In the genomic region with DNA sequence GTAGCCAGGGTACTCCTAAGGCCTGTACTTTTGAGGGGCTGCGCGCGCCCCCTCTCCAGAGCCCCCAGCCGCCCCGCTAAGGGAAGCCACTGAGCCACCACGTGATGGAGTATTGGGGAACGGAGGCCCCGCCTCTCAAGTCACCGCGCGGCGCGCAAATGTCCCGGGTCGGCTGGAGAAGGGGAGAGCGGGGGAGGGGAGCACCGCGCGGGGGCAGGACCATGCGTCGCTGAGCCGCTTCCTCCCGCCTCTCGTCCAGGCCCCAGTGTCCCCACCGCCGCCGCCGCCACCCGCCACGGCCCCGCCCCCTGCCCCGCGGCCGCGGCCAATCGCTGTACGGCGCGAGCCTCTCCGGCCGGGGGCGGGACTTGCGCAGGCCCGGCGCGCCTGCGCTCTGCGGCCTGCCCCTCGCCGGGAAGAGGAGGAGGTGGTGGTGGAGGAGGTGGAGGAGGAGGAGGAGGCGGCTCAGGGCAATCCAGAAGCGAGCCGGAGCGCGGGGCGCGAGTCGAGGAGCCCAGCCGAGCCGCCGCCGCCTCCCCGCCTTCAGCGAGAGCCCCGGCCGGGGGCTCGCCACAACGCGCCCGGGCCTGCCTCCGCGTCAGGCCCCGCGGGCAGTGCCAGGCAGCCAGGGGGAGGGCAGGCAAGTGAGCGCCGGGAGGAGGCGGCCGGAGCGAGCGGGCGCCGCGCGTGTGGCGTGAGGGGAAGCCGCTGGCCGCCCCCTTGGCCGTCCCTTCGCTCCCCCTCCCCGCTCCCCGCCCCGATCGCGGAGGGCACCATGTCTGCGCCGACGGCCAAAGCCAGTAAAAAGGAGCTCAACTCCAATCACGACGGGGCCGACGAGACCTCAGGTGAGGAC, we compare ENCODE assay signal across 8 mouse cellular contexts. TPM values are rescaled to one million over a fixed set of nuclear protein-coding genes. Genes with fewer than 3 reads are reported as not detected.
DNase-seq lines count a peak whose midpoint lies in the region; ATAC-seq lines count a peak whose summit lies in the region.

No protein-coding gene starts in this region.

- WGBS in intestine, embryonic 16.5 days, result 0% methylated on average over 62 of the region's 101 CpGs
- under 1% methylated on average over 78 of the region's 101 CpGs for WGBS in midbrain, embryonic 10.5 days

- peak overlapping the region; percentile 99 for H3K27ac ChIP-seq in intestine, embryonic 16.5 days (ENCODE audit: low read length)
- peak overlapping the region; percentile 100 for H3K27ac ChIP-seq in midbrain, embryonic 10.5 days (replicated peaks)

- peak overlapping the region; percentile 97 for H3K4me3 ChIP-seq in intestine, embryonic 16.5 days (ENCODE audit: low read length)
- peak overlapping the region; percentile 100 for H3K4me3 ChIP-seq in midbrain, embryonic 10.5 days

- peak; percentile 96 for DNase-seq in adrenal gland, adult 8-10 months
- peak; percentile 94 for DNase-seq in embryo, embryonic 11.5 days (ENCODE audit: low read depth, low spot score)
- peak; percentile 89 to 95 for DNase-seq in gastrocnemius, postnatal 36 days
- DNase-seq in left cerebral cortex, postnatal 36 days (ENCODE audit: low spot score in 2 of 2), result peak; percentile 91 to 96
- peak; percentile 98 for DNase-seq in midbrain, embryonic 10.5 days (ENCODE audit: low spot score)
- DNase-seq in right cerebral cortex, postnatal 36 days (ENCODE audit: low spot score in 2 of 2), result peak; percentile 86 to 89
- peak; percentile 94 to 97 for DNase-seq in urinary bladder, postnatal 4 days (ENCODE audit: low spot score in 2 of 2)

- H3K36me3 ChIP-seq in intestine, embryonic 16.5 days (ENCODE audit: control insufficient read depth, insufficient read depth, low read length), result 0 out of 2 replicates have a peak, but pooled peaks cover 2% of the 10 kb centered on the region
- H3K36me3 ChIP-seq in midbrain, embryonic 10.5 days, result peaks cover 34% of the 10 kb centered on the region

- H3K4me1 ChIP-seq in intestine, embryonic 16.5 days (ENCODE audit: control insufficient read depth, insufficient read depth, low read length), result peaks cover 24% of the 10 kb centered on the region; the same call in 1 of the 2 replicates
- peaks cover 55% of the 10 kb centered on the region for H3K4me1 ChIP-seq in midbrain, embryonic 10.5 days

- peak overlapping the region; percentile 98 for H3K9ac ChIP-seq in intestine, embryonic 16.5 days (ENCODE audit: low read depth, low read length)

- no peaks in the 10 kb centered on the region for H3K27me3 ChIP-seq in intestine, embryonic 16.5 days (replicated peaks; ENCODE audit: control insufficient read depth, insufficient read depth, low read length)
- no peaks in the 10 kb centered on the region for H3K27me3 ChIP-seq in midbrain, embryonic 10.5 days (ENCODE audit: low read depth, poor library complexity, severe bottlenecking)

- H3K9me3 ChIP-seq in intestine, embryonic 16.5 days (ENCODE audit: control insufficient read depth, low read length), result no peaks in the 10 kb centered on the region
- no peaks in the 10 kb centered on the region for H3K9me3 ChIP-seq in midbrain, embryonic 10.5 days (replicated peaks)

- ATAC-seq in intestine, embryonic 16.5 days, result peak; percentile 92

- intact Hi-C loops in gastrocnemius, postnatal 36 days (cut with DNase I), result no loop called here
- intact Hi-C loops in left cerebral cortex, postnatal 36 days (cut with DNase I), result loop anchor here (1.0 to 2.0 kb wide), 2 partner anchors 18 to 59 kb away; a partner anchor contains a TSS

- peak overlapping the region; percentile 76 for H3K4me2 ChIP-seq in intestine, embryonic 16.5 days (ENCODE audit: low read depth, low read length)

RNA-seq across cellular contexts. Expression of a gene that starts 9.1 kb away (rescaled TPM):
- 100 to 1,000 TPM; 205 to 257 (median 225) TPM for total RNA-seq in adrenal gland, adult 8-10 months (2022)
- total RNA-seq in gastrocnemius, postnatal 36 days (2021), result 10 to 100 TPM; 81.3 to 93.3 TPM
- polyA plus RNA-seq in intestine, embryonic 16.5 days (2015; fragmentation: Nextera tagmentation; extraction: Ambion mirVana), result 329 and 361 TPM in 2 replicates
- 100 to 1,000 TPM; 180 to 185 TPM for total RNA-seq in left cerebral cortex, postnatal 36 days (2021)
- 777 and 858 TPM in 2 replicates for polyA plus RNA-seq in midbrain, embryonic 10.5 days (2016; fragmentation: Nextera tagmentation; extraction: Ambion mirVana)

RNA-seq across cellular contexts. Expression of a gene that starts 11.2 kb away (rescaled TPM):
- 1 to 10 TPM; 4.8 to 6.6 (median 5.8) TPM for total RNA-seq in adrenal gland, adult 8-10 months (2022)
- total RNA-seq in gastrocnemius, postnatal 36 days (2021), result 1 to 10 TPM; 2.8 to 5.1 TPM
- polyA plus RNA-seq in intestine, embryonic 16.5 days (2015; fragmentation: Nextera tagmentation; extraction: Ambion mirVana), result 10.4 and 10.8 TPM in 2 replicates
- 1 to 10 TPM; 1.1 to 2.9 TPM for total RNA-seq in left cerebral cortex, postnatal 36 days (2021)
- polyA plus RNA-seq in midbrain, embryonic 10.5 days (2016; fragmentation: Nextera tagmentation; extraction: Ambion mirVana), result 12.1 and 13.5 TPM in 2 replicates

RNA-seq across cellular contexts. Expression of a gene that starts 17.6 kb away (rescaled TPM):
- 10 to 100 TPM; 19.5 to 31.7 (median 26.6) TPM for total RNA-seq in adrenal gland, adult 8-10 months (2022)
- total RNA-seq in gastrocnemius, postnatal 36 days (2021), result 1 to 10 TPM; 3.9 to 4.1 TPM
- 19.7 and 21.9 TPM in 2 replicates for polyA plus RNA-seq in intestine, embryonic 16.5 days (2015; fragmentation: Nextera tagmentation; extraction: Ambion mirVana)
- total RNA-seq in left cerebral cortex, postnatal 36 days (2021), result 10 to 100 TPM; 38.6 to 40.8 TPM
- 26.6 and 30.5 TPM in 2 replicates for polyA plus RNA-seq in midbrain, embryonic 10.5 days (2016; fragmentation: Nextera tagmentation; extraction: Ambion mirVana)

RNA-seq across cellular contexts. Expression of a gene that starts 27.2 kb away (rescaled TPM):
- 10 to 100 TPM; 16.4 to 23.9 (median 17.6) TPM for total RNA-seq in adrenal gland, adult 8-10 months (2022)
- 1 to 10 TPM; 2.6 to 3.0 TPM for total RNA-seq in gastrocnemius, postnatal 36 days (2021)
- polyA plus RNA-seq in intestine, embryonic 16.5 days (2015; fragmentation: Nextera tagmentation; extraction: Ambion mirVana), result 79.0 and 86.2 TPM in 2 replicates
- total RNA-seq in left cerebral cortex, postnatal 36 days (2021), result 1 to 10 TPM; 7.2 to 8.6 TPM
- polyA plus RNA-seq in midbrain, embryonic 10.5 days (2016; fragmentation: Nextera tagmentation; extraction: Ambion mirVana), result 36.8 and 41.9 TPM in 2 replicates

RNA-seq across cellular contexts. Expression of a gene that starts 58.1 kb away (rescaled TPM):
- total RNA-seq in adrenal gland, adult 8-10 months (2022), result 10 to 100 TPM; 45.6 to 74.7 (median 58.5) TPM
- 10 to 100 TPM; 19.9 to 21.7 TPM for total RNA-seq in gastrocnemius, postnatal 36 days (2021)
- 3.3 and 3.7 TPM in 2 replicates for polyA plus RNA-seq in intestine, embryonic 16.5 days (2015; fragmentation: Nextera tagmentation; extraction: Ambion mirVana)
- total RNA-seq in left cerebral cortex, postnatal 36 days (2021), result 100 to 1,000 TPM; 154 to 161 TPM
- polyA plus RNA-seq in midbrain, embryonic 10.5 days (2016; fragmentation: Nextera tagmentation; extraction: Ambion mirVana), result 6.0 and 8.3 TPM in 2 replicates

Comparison
In these comparisons a context has a peak if more than half of its experiments do, and no peak if none do; other contexts are left out.
1. Peak in every context shown above with its lines: DNase-seq, ATAC-seq, H3K4me3 ChIP-seq and H3K27ac ChIP-seq.
2. RNA of a gene that starts 17.6 kb away (total RNA-seq): 38.6 to 40.8 TPM in left cerebral cortex, postnatal 36 days and 19.5 to 31.7 TPM in adrenal gland, adult 8-10 months; 3.9 to 4.1 TPM in gastrocnemius, postnatal 36 days; every median in the first group is over 4 times any median in the second.